In the genomic region with DNA sequence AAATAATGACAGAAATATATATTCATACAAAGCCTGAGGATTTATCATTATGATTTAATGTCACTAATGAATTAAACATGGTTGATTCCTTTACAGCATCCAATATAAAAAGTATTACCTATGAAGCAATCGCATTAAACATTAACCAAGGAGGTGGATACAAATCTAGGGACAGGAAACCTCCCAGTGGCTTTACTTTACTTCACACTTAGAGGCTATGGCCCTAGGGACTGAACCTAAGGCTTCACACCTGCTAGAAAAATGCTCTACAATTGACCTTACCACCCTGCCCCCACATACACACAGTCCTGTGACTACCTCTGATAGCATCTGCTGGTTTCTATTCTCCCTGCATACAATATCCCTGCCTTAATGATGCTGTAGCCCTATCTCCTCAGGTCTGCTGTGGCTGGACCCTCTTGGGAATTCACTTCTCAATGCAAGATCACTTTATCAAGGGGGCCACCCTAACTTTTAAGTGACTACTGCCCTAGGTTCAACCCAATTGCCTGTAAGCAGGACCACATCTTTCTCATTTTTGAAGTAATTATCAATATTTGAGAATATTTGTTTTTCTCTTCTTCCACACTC, we compare ENCODE assay signal across 18 mouse cellular contexts.
"Had no signal": no experiment of that assay in that cellular context is flagged by ENCODE, and none has a peak within 500 bp of the region (broad histone marks: within the 10 kb centered on the region; RNA-seq: fewer than 3 reads in every experiment).

No protein-coding gene starts in this region.

- ATAC-seq: midbrain, embryonic 13.5 days; midbrain, embryonic 15.5 days had no signal

- H3K36me3 ChIP-seq: midbrain, embryonic 15.5 days; stomach, embryonic 15.5 days had no signal

- H3K27ac ChIP-seq: macrophage; midbrain, embryonic 13.5 days; midbrain, embryonic 15.5 days; neural tube, embryonic 12.5 days; stomach, embryonic 15.5 days; stomach, postnatal 0 days had no signal

- H3K9ac ChIP-seq: lung, embryonic 14.5 days; midbrain, embryonic 13.5 days; midbrain, embryonic 15.5 days; neural tube, embryonic 12.5 days; stomach, embryonic 15.5 days had no signal

- H3K9me3 ChIP-seq: midbrain, embryonic 13.5 days; midbrain, embryonic 15.5 days; stomach, embryonic 15.5 days had no signal

- H3K4me2 ChIP-seq: lung, embryonic 14.5 days; midbrain, embryonic 11.5 days; midbrain, embryonic 13.5 days; midbrain, embryonic 15.5 days; neural tube, embryonic 12.5 days; stomach, embryonic 15.5 days had no signal

- DNase-seq: lung, adult 18-20 months; lung, embryonic 14.5 days; lung, postnatal 10 days; lung, postnatal 36 days; retina, postnatal 1 day; right cerebral cortex, adult 18-20 months; right cerebral cortex, postnatal 14 days; thymus, adult 2 months; thymus, postnatal 25 days; thymus, postnatal 4 days had no signal

- H3K4me3 ChIP-seq: megakaryocyte, embryonic 14.5 days; midbrain, embryonic 13.5 days; midbrain, embryonic 15.5 days; neural tube, embryonic 12.5 days; stomach, embryonic 15.5 days had no signal

- H3K27me3 ChIP-seq: megakaryocyte, embryonic 14.5 days; midbrain, embryonic 13.5 days; midbrain, embryonic 15.5 days; neural tube, embryonic 12.5 days; stomach, embryonic 15.5 days had no signal
